Mouse (Mus musculus): ENCODE measurements around the gene Enox1.

Gene Enox1

GRCm38 (mm10) chr14:77580106-77580936, 423.8 kb downstream of the Enox1 start:
- no peak for DNase-seq

- no peak for DNase-seq
These were observed 424.3 kb downstream of the Enox1 start for GRCm38 (mm10) chr14:77580937-77581270.

- DNase-seq = no peak
These were observed 425.1 kb downstream of the Enox1 start for GRCm38 (mm10) chr14:77581616-77582015.

GRCm38 (mm10) chr14:77584426-77584825, 427.9 kb downstream of the Enox1 start:
- DNase-seq = no peak

- DNase-seq = no peak
These were observed 428.7 kb downstream of the Enox1 start for GRCm38 (mm10) chr14:77585031-77585800.

GRCm38 (mm10) chr14:77586033-77586432, 429.5 kb downstream of the Enox1 start:
- DNase-seq = peak in 1 of 2 experiments; percentile 23

GRCm38 (mm10) chr14:77587182-77587581, 430.6 kb downstream of the Enox1 start:
- peak; percentile 36 to 67 for DNase-seq

GRCm38 (mm10) chr14:77593136-77593838, 436.7 kb downstream of the Enox1 start:
- DNase-seq = no peak

- DNase-seq = peak; percentile 48 to 51
These were observed 439.9 kb downstream of the Enox1 start for GRCm38 (mm10) chr14:77596216-77597175.

- DNase-seq = no peak
These were observed 442.6 kb downstream of the Enox1 start for GRCm38 (mm10) chr14:77599016-77599704.

GRCm38 (mm10) chr14:77600773-77601172, 444.2 kb downstream of the Enox1 start:
- DNase-seq = no peak

GRCm38 (mm10) chr14:77601446-77601845, 444.9 kb downstream of the Enox1 start:
- no peak for DNase-seq

- no peak for DNase-seq
These were observed 451.7 kb downstream of the Enox1 start for GRCm38 (mm10) chr14:77608182-77608839.

GRCm38 (mm10) chr14:77615201-77615600, 458.6 kb downstream of the Enox1 start:
- DNase-seq = no peak

GRCm38 (mm10) chr14:77617250-77617649, 460.7 kb downstream of the Enox1 start:
- peak; percentile 78 for DNase-seq

- no peak for DNase-seq
These were observed 461.7 kb downstream of the Enox1 start for GRCm38 (mm10) chr14:77618131-77618805.

- DNase-seq = no peak
These were observed 465.1 kb downstream of the Enox1 start for GRCm38 (mm10) chr14:77621473-77622264.

GRCm38 (mm10) chr14:77626557-77627507, 470.3 kb downstream of the Enox1 start:
- DNase-seq = no peak

Measured in kidney, adult 8-10 months (tissue).